Mouse (Mus musculus) large intestine, adult 2 months (tissue): ENCODE measurements at regions not wholly inside any gene's neighbourhood (a gene's known extent, or its start where the extent isn't known, plus 50 kb on each side); places are given as distances from the start of the nearest gene placed in this dataset.

ENCODE experiments used
- DNase-seq: peaks from one replicate; pipeline ENCODE4 v3.0.0-alpha.2; 2012; ENCODE audit warnings: low read depth, low spot score
- WGBS: fragments of 180-500 bp; shearing (Covaris S2); methylation state at CpG from one replicate; pipeline ENCODE4 v1.1.7; 2018; 5-methylcytosine and 5-hydroxymethylcytosine counted together

GRCm38 (mm10) chr3:56668829-56669228, 485.3 kb upstream of the Nbea start:
- DNase-seq = no peak
- 55% methylated on average over 3 of the region's 3 CpGs for WGBS

- DNase-seq = no peak
- WGBS = 80% methylated on average over 2 of the region's 2 CpGs
Observed at GRCm38 (mm10) chr3:56660594-56660993, 477.1 kb upstream of the Nbea start.

- no peak for DNase-seq
- 67% methylated on average over 3 of the region's 3 CpGs for WGBS
Observed at GRCm38 (mm10) chr3:56647313-56647712, 463.8 kb upstream of the Nbea start.
